Mouse (Mus musculus) forebrain, embryonic 10.5 days (tissue): Measurements from ENCODE around the gene Tceanc2. TPM values are rescaled to one million over a fixed set of nuclear protein-coding genes. Genes with fewer than 3 reads are reported as not detected.

Experiments used
- DNase-seq: peaks from one replicate; pipeline ENCODE4 v3.0.0-alpha.2; 2017; ENCODE audit warnings: low spot score; ENCODE audit errors: extremely low spot score
- H3K27ac ChIP-seq: fragments of 300-500 bp; sonication (generic); 2 replicates; pipeline ENCODE4 v1.5.1; 2016; ENCODE audit warnings: mild to moderate bottlenecking
- H3K27me3 ChIP-seq: fragments of 300-500 bp; sonication (generic); 2 replicates; pipeline ENCODE4 v1.6.1; 2016; ENCODE audit warnings: mild to moderate bottlenecking; ENCODE audit not compliant: poor library complexity, severe bottlenecking
- H3K36me3 ChIP-seq: fragments of 300-500 bp; sonication (generic); replicated peaks from 2 replicates; pipeline ENCODE4 v1.6.1; 2016; ENCODE audit warnings: mild to moderate bottlenecking, moderate library complexity
- H3K4me1 ChIP-seq: fragments of 300-500 bp; sonication (generic); 2 replicates; pipeline ENCODE4 v1.6.1; 2016
- H3K4me3 ChIP-seq: fragments of 300-500 bp; sonication (generic); 2 replicates; pipeline ENCODE4 v1.5.1; 2016; ENCODE audit warnings: mild to moderate bottlenecking, moderate library complexity
- H3K9me3 ChIP-seq: fragments of 300-500 bp; sonication (generic); 2 replicates; pipeline ENCODE4 v1.6.1; 2016; ENCODE audit warnings: mild to moderate bottlenecking, moderate library complexity
- WGBS: fragments of 180-500 bp; shearing (Covaris S2); methylation state at CpG from one replicate; pipeline ENCODE4 v1.1.7; 2016; 5-methylcytosine and 5-hydroxymethylcytosine counted together
- polyA plus RNA-seq: library from polyadenylated mRNA; unstranded; fragments of >200 nt; fragmentation: Nextera tagmentation; extraction: Ambion mirVana; gene quantifications from 2 replicates; pipeline ENCODE4 v1.2.1, GENCODE M21; 2016

The Tceanc2 gene
- polyA plus RNA-seq, 1 experiment from 2014 or later: 33.5 TPM

DNA sequence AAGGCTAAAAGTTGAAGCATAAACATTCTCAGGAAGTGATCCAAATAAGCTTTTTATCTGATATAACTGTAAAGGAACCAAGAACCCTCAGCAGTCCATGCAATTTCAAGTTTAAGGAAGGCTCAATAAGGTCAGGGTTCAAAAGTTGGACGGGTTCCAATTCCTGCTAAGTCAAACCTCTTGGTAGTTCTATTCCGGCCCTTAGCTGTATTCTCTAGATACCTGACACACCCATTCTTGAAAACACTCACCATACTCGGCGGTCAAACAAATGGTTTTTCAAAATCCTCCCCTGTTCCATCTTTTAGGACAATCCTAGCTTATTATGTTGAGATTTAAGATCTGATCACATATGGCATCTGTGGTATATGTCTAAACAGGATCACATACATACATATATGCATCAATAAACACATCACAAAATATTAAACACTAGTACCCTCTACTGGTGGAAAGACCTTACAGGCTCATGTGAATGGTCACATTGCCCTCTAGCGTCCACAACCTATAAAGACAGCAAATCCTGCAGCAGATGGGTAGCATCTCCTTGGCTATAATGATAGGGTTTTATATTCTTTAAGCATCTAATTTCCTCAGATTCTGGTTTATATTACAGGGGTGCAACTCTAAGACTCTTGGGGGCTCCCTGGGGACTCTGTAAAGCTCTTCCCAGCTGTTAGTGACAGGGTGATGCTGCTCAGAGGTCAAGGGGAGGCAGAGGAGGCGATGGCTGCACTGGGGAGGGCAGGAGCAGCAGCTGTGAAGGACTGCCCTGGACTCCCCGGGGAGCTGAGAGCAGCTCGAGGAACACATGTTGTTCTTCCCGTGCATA is 14.9 kb downstream of the Tceanc2 start:
- peak; percentile 63 for DNase-seq
- no peak overlapping the region for H3K4me3 ChIP-seq
- WGBS: 58% methylated on average over 9 of the region's 9 CpGs
- no peaks in the 10 kb centered on the region for H3K9me3 ChIP-seq
- no peaks in the 10 kb centered on the region for H3K4me1 ChIP-seq
- H3K36me3 ChIP-seq: peaks cover 56% of the 10 kb centered on the region
- H3K27ac ChIP-seq: no peak overlapping the region
- H3K27me3 ChIP-seq: no peaks in the 10 kb centered on the region

DNA sequence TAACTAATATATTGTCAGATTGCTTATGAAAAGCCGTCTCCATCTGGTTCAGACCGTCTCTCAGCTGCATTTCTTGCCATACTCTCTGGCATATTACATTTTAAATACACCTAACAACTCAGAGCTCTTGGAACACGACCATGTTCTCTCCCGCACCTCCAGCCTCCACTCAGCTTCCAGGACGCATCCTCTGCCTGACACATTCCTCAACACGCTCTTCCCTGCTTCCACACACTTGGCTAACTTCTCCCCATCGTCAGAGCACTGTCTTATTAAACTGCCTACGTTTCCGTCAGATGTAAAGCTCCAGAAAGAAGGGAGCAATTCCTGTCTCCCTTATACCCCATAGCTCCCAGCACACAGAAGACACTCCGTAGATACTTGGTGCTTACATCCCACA is 15.6 kb downstream of the Tceanc2 start:
- Histone ChIP-seq H3K36me3 (peaks cover 59% of the 10 kb centered on the region), H3K9me3 (no peaks in the 10 kb centered on the region), H3K27ac (no peak overlapping the region), H3K4me3 (no peak overlapping the region), H3K27me3 (no peaks in the 10 kb centered on the region), H3K4me1 (no peaks in the 10 kb centered on the region)
- no peak for DNase-seq
- 90% methylated on average over 10 of the region's 10 CpGs for WGBS

DNA sequence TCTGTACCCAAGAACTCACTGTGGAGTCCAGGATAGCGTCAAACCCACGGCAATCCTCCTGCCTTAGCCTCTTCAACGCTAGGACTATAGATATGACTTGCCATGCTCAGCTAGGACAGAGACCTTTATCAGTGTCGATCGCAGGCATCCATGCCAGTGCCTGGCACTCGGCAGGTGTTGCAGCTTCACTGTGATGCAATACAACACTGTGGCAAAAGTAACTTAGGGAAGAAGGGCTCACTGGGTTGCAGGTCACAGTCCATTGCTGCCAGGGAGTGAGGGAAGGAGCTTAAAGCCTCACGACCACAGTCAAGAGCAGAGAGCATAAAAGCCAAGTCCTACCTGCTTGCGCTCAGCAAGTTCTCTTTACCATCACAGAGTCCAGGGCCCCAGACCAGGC is 18.7 kb downstream of the Tceanc2 start:
- H3K27ac ChIP-seq: no peak overlapping the region
- no peaks in the 10 kb centered on the region for H3K9me3 ChIP-seq
- no peaks in the 10 kb centered on the region for H3K4me1 ChIP-seq
- WGBS: 93% methylated on average over 8 of the region's 8 CpGs
- peaks cover 72% of the 10 kb centered on the region for H3K36me3 ChIP-seq
- no peak for DNase-seq
- no peaks in the 10 kb centered on the region for H3K27me3 ChIP-seq
- no peak overlapping the region for H3K4me3 ChIP-seq

DNA sequence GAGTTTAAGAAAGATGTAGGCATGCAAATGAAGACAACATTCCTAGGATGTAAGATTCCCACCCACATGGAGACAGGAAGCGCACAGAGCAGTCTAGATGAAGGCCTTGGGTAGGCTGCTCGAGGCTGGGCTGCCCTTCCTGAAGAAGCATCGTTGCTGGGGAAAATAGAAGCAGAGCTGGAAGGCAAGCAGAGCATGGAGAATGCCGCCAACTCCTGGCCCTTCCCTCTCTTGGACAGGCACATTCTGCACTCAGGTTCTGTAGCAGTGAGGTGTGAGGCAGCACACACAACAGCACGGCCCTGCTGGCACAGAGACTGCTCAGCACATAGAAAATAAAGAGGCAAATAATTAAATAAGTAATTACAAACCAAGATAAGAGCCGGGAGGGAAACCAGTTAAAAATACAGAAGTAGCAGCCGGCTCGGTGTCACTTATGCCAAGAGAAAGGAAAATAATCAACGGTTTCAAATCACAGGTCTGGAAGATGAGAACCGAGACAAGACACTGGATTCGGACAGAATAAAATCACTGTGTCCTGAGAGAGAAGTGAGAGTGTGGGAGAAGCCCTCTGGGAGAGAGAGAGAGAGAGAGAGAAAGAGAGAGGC is 19.6 kb downstream of the Tceanc2 start:
- no peak for DNase-seq
- Histone ChIP-seq H3K4me1 (no peaks in the 10 kb centered on the region), H3K4me3 (no peak overlapping the region), H3K27me3 (no peaks in the 10 kb centered on the region), H3K36me3 (peaks cover 63% of the 10 kb centered on the region), H3K9me3 (no peaks in the 10 kb centered on the region), H3K27ac (no peak overlapping the region)
- 92% methylated on average over 11 of the region's 11 CpGs for WGBS

DNA sequence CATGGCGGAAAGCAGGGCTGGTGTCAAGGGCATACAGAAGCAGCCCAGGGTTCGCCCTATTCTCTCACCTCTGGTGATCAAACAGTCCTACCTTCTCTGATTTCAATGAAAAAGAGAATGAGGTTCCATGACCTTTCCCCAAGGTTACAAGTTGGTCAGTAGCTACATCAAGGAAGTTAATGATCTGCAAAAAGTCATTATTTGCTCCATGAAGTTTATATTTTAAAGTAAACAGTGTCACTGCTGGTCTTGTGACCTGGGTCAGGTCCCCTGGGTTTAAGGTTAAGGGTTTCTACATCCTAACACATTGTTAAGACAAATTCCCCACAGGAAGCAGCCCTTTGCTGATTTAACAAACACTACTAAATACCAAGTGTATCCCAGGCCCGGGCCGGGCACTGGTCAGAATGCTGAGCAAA is 21.9 kb downstream of the Tceanc2 start:
- no peaks in the 10 kb centered on the region for H3K27me3 ChIP-seq
- no peak for DNase-seq
- H3K36me3 ChIP-seq: peaks cover 60% of the 10 kb centered on the region
- H3K27ac ChIP-seq: no peak overlapping the region
- H3K4me3 ChIP-seq: no peak overlapping the region
- H3K9me3 ChIP-seq: no peaks in the 10 kb centered on the region
- H3K4me1 ChIP-seq: no peaks in the 10 kb centered on the region
- WGBS: 94% methylated on average over 4 of the region's 4 CpGs

DNA sequence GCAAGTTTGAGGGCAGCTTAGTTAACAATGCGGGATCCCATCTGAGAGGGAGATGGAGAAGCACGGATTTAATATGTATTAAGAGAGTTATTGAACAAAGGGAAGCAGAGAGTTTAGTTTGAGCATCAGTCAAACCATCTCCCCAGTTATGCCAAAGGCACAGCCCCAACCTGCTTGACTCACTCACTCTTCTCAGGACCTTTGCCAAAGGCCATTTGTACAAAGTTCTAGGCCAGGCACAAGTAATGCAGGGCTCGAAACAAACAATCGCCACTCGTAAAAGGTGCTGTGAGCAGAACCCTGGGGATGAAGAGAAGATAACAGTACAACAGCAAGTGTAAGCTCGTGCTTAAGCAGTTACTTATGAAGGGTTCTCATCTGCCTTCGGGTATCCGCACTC is 26.3 kb downstream of the Tceanc2 start:
- no peak overlapping the region for H3K27ac ChIP-seq
- WGBS: 92% methylated on average over 8 of the region's 8 CpGs
- H3K4me3 ChIP-seq: no peak overlapping the region
- H3K9me3 ChIP-seq: no peaks in the 10 kb centered on the region
- H3K4me1 ChIP-seq: no peaks in the 10 kb centered on the region
- H3K36me3 ChIP-seq: peaks cover 29% of the 10 kb centered on the region
- H3K27me3 ChIP-seq: no peaks in the 10 kb centered on the region
- no peak for DNase-seq

DNA sequence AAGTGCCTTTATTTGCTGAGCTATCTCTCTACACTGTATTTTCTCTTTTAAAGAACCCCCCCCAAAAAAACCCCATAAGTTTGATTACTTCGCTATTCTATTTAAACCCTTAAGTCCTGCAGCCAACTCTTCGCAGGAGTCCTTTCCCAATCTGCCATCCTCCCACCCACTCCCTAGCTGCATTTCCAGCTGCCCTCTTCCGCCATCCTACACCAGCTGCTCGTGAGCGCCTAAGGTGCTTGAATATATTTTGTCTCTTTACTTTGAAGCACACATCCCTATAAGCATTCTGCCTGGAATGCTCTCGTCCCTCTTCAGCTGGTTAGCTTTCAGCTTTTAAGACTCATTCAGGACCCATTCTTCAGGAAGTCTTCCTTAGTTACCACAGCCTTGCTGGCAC is 27.9 kb downstream of the Tceanc2 start:
- H3K36me3 ChIP-seq: peaks cover 31% of the 10 kb centered on the region
- WGBS: 91% methylated on average over 6 of the region's 6 CpGs
- no peak for DNase-seq
- no peaks in the 10 kb centered on the region for H3K9me3 ChIP-seq
- no peak overlapping the region for H3K27ac ChIP-seq
- H3K27me3 ChIP-seq: no peaks in the 10 kb centered on the region
- H3K4me1 ChIP-seq: no peaks in the 10 kb centered on the region
- no peak overlapping the region for H3K4me3 ChIP-seq

DNA sequence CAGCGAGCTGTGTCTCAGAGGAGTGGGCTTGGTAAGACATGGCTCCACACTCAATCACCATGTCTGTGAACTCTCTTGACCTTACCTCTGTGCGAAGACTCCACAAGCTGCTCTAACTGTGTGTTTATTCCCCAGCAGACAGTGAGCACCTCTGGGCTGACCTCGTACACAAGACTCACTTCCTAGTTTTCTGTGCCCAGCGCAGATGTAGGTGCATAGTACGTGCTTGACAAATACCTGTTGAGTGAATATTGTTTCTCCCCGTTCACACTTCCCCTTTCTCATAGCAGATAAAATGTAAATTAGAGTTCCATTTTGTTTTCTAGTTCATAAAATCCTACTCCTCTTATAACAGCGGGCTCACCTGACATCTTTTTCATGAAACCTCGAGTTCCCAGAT is 35.4 kb downstream of the Tceanc2 start:
- H3K4me3 ChIP-seq: no peak overlapping the region
- 93% methylated on average over 8 of the region's 8 CpGs for WGBS
- H3K36me3 ChIP-seq: peaks cover 42% of the 10 kb centered on the region
- peaks cover 53% of the 10 kb centered on the region for H3K4me1 ChIP-seq
- no peaks in the 10 kb centered on the region for H3K9me3 ChIP-seq
- H3K27me3 ChIP-seq: peaks cover 10% of the 10 kb centered on the region
- DNase-seq: no peak
- no peak overlapping the region for H3K27ac ChIP-seq

DNA sequence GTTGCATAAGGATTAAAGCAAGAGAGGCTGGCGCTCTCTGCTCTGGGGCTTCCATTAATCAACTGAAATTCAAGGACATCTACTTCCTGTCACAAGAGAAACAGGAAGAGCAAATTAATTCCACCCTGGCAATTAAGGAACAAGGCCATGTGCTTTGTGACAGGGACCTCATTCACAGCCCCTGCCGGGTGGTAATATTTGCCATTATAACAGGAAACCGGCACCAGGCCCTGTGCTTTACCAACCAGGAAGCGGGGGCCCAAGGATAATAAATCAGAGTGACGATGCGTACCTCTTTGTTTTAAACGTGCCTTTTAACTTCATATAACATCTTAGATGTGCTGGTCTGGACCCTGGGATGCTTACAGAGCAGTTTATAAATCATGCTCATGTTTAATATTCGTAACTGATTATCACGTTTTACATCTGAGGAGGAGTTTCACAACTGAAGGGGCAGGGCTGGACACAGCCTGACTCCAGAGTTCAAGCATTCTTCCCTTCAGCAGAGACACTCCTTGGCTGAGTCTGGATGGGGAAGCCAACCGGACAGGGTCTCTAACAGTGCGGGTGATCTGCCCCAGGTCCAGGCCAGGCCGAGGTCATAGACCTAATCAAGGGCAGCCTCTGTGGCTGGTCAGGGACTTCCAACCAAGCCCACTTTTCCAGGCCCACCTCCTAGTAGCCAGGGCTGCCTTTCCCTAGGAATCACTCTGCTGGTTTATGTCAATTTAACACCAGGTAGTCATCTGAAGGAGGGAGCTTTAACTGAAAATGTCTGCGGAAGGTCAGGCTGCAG is 38.9 kb downstream of the Tceanc2 start:
- H3K9me3 ChIP-seq: no peaks in the 10 kb centered on the region
- 53% methylated on average over 13 of the region's 13 CpGs for WGBS
- H3K36me3 ChIP-seq: peaks cover 22% of the 10 kb centered on the region
- peaks cover 25% of the 10 kb centered on the region for H3K27me3 ChIP-seq
- no peak overlapping the region for H3K4me3 ChIP-seq
- peak overlapping the region; percentile 73 for H3K27ac ChIP-seq
- H3K4me1 ChIP-seq: peaks cover 87% of the 10 kb centered on the region
- no peak for DNase-seq

DNA sequence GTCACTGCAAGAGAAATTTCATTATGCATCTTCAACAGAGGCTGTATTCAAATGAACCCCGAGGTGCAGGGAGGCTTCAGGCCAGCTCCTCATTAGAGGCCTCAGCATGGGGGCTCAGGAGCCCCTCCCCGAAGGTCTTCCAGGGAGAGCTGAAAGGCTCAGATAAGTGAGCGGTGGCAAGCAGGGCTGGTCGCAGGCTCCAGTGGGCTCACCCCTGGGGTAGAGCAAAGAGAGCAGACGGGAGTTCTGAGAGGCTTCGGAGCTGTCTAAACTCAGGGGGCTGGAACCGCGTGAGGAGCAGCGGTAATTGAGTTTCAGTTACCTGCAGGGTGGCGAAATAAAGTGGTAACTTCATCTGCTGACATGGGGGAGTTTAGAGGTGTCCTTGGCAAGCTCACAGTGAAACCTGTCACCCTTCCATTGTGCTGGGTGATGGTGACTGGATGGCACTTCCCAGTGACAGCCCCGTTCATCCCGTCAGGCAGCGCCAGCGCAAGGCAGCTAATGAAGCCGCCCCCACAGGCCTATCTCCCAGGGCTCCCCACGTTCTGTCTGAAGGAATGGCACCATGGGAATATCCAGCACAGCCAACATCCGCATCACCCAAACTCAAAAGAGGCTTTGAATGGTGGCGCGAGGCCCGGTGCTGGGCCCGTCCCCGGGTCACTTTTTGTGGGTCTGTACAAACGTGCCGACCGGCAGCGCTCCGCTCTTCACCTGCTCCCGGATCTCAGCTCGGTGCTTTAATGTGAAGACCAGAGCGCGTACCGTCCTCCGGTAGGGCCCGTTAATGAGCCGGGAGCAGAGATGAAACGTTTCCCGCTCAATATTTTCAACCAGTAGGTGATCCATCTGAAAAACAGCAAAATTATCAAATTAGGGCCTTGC is 39.7 kb downstream of the Tceanc2 start:
- 25% methylated on average over 37 of the region's 37 CpGs for WGBS
- Histone ChIP-seq H3K4me3 (peak overlapping the region; percentile 14), H3K9me3 (no peaks in the 10 kb centered on the region), H3K36me3 (peaks cover 22% of the 10 kb centered on the region), H3K27ac (peak overlapping the region; percentile 73), H3K4me1 (peaks cover 79% of the 10 kb centered on the region), H3K27me3 (peaks cover 25% of the 10 kb centered on the region)
- DNase-seq: peak; percentile 37

DNA sequence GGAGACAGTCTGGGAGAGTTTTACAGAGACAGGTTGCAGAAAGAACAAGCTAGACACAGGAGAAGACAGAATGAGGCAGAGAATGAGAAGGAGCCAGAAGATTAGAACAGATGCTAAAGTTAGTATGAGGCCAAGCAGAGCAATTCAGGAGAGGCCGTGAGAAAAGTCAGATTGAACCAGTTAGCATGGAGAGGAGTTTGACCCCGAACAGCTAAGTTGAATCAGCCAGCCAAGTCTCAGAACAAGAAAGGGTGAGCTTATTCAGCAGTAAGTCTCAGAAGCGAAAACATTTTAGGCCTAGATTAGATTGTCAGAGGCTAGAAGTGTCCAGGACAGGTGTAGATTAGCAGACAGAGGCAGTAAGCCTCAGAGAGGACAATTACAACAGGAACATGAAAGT is 42.4 kb downstream of the Tceanc2 start:
- H3K27me3 ChIP-seq: peaks cover 25% of the 10 kb centered on the region
- H3K36me3 ChIP-seq: peaks cover 8% of the 10 kb centered on the region
- H3K9me3 ChIP-seq: no peaks in the 10 kb centered on the region
- no peak for DNase-seq
- H3K4me3 ChIP-seq: no peak overlapping the region
- 57% methylated on average over 3 of the region's 3 CpGs for WGBS
- 0 out of 2 replicates have a peak overlapping the region, but pooled peaks have one; percentile 26 for H3K27ac ChIP-seq
- peaks cover 65% of the 10 kb centered on the region for H3K4me1 ChIP-seq

DNA sequence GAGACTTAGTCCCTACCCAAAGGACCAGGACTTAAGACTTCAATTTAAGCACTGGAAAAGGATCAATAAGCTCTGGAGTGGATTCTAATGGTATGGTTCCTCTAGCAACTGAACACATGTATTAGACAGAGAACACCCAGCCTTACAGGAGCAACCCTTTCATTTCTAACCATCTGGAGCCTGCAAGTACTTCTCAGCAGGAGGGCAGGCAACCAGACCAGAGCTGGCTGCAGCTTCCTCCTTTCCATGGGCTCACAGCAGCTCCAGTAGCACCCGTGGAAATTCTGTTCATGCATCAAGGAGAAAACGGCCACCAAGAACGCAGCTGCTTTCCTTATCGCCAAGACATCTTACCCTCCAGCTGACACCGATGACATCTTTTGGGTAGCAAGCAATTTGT is 43.3 kb downstream of the Tceanc2 start:
- Histone ChIP-seq H3K4me1 (peaks cover 61% of the 10 kb centered on the region), H3K9me3 (no peaks in the 10 kb centered on the region), H3K36me3 (peaks cover 8% of the 10 kb centered on the region), H3K4me3 (no peak overlapping the region), H3K27ac (no peak overlapping the region), H3K27me3 (peaks cover 25% of the 10 kb centered on the region)
- WGBS: 85% methylated on average over 5 of the region's 5 CpGs
- DNase-seq: no peak
